Mouse (Mus musculus) thymus, postnatal 4 days (tissue): ENCODE measurements at regions not wholly inside any gene's neighbourhood (a gene's known extent, or its start where the extent isn't known, plus 50 kb on each side); places are given as distances from the start of the nearest gene placed in this dataset.

Source experiments
- DNase-seq: peaks from one replicate; pipeline ENCODE4 v3.0.0; 2021

GRCm38 (mm10) chr4:9218380-9218779 lies 979.5 kb upstream of the Car8 start:
- no peak for DNase-seq

GRCm38 (mm10) chr4:9208606-9209005 lies 969.8 kb upstream of the Car8 start:
- DNase-seq = no peak

- no peak for DNase-seq
These were observed 961.2 kb upstream of the Car8 start for GRCm38 (mm10) chr4:9200012-9200411.

GRCm38 (mm10) chr4:9196435-9196834 lies 957.6 kb upstream of the Car8 start:
- no peak for DNase-seq

- no peak for DNase-seq
These were observed 954.3 kb upstream of the Car8 start for GRCm38 (mm10) chr4:9193121-9193520.

- DNase-seq = no peak
These were observed 946.5 kb upstream of the Car8 start for GRCm38 (mm10) chr4:9185156-9185875.

GRCm38 (mm10) chr4:9184451-9185121 lies 945.7 kb upstream of the Car8 start:
- peak; percentile 47 for DNase-seq

GRCm38 (mm10) chr4:9174365-9174764 lies 935.5 kb upstream of the Car8 start:
- no peak for DNase-seq

GRCm38 (mm10) chr4:9162374-9162773 lies 923.5 kb upstream of the Car8 start:
- DNase-seq = no peak

GRCm38 (mm10) chr4:9161814-9162133 lies 922.9 kb upstream of the Car8 start:
- DNase-seq = no peak

- DNase-seq = no peak
These were observed 922.4 kb upstream of the Car8 start for GRCm38 (mm10) chr4:9161068-9161813.

- no peak for DNase-seq
These were observed 908.9 kb upstream of the Car8 start for GRCm38 (mm10) chr4:9147732-9148131.

DNA sequence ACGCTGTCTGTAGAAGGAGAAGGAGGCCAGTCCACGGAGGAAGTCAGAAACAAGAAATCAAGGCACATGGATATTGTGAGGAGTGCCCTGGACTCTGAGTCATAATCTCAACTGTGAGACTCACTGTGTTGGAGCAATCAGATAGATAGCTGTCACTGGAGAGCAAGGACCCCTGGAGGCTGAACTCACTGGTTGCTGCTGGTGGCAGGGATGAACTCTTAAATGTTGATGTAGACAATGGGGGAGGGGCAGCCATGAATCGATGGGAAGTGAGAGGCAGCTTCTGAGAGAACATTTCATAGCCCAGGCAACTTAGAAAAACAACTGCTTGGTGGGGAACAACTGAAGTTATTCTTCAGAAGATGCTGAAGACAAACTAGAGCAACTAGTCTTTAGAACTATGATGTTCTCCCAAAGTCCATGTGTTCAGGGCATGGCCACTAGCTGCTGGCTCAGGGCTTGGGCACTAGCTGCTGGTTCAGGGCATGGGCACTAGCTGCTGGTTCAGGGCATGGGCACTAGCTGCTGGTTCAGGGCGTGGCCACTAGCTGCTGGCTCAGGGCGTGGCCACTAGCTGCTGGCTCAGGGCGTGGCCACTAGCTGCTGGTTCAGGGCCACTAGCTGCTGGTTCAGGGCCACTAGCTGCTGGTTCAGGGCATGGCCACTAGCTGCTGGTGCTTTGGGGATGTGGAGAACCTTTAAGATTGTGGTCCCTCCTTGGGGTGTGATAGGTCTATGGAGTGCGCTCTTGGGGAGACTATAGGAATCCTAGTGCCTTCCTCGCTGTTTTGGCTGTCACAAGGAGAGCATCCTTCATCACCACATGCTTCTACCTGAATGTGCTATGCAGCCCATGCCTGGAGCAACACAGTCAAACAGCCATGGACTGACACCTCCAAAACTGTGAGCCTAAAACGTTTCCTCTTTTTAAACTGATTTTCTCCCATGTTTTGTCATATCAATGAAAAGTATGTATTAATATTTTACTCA lies 905.7 kb upstream of the Car8 start:
- no peak for DNase-seq

- DNase-seq = no peak
These were observed 904.2 kb upstream of the Car8 start for GRCm38 (mm10) chr4:9143087-9143486.

- no peak for DNase-seq
These were observed 903.3 kb upstream of the Car8 start for GRCm38 (mm10) chr4:9141946-9142683.

GRCm38 (mm10) chr4:9140691-9141090 lies 901.9 kb upstream of the Car8 start:
- DNase-seq = no peak

DNA sequence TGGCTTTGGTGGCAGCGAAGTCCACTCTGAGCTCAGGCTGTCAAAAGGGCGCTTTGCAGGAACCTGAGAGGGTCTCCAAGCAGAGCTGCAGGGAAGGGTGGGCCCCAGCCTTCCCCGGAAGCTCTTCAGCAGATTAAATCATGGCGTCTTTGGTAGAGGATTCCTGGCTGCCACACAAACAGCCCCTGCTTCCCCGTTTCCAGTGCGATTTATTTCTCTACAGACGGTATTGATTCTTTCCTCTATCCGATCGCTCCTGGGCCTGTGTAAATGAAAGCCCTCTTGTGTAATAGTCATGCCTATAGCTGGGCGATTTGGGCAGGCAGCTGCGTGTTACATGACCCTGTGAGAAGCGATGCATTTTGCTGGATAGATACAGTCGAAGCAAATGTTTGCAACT lies 897.8 kb upstream of the Car8 start:
- DNase-seq = no peak

- DNase-seq = peak; percentile 34
These were observed 897.3 kb upstream of the Car8 start for GRCm38 (mm10) chr4:9136188-9136569.

- DNase-seq = peak; percentile 98
These were observed 896.8 kb upstream of the Car8 start for GRCm38 (mm10) chr4:9135481-9136187.

DNA sequence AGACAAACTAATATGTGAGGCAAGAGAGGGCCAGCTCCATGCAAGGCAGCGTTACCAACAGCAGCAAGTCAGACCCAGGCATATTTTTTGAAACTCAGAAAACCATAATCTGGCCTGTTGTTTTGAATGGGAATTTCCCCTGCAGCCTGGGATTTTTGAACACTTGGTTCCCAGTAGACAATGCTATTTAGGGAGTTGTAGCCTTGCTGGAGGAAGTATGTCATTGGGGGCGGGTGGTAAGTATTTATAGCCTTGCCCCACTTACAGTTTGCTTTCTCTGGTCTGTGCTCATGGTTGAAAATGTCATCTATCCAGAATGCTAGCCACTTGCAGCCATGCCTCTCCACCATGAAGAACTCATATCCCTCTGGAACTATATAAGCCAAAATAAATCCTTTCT lies 894.9 kb upstream of the Car8 start:
- DNase-seq = no peak

DNA sequence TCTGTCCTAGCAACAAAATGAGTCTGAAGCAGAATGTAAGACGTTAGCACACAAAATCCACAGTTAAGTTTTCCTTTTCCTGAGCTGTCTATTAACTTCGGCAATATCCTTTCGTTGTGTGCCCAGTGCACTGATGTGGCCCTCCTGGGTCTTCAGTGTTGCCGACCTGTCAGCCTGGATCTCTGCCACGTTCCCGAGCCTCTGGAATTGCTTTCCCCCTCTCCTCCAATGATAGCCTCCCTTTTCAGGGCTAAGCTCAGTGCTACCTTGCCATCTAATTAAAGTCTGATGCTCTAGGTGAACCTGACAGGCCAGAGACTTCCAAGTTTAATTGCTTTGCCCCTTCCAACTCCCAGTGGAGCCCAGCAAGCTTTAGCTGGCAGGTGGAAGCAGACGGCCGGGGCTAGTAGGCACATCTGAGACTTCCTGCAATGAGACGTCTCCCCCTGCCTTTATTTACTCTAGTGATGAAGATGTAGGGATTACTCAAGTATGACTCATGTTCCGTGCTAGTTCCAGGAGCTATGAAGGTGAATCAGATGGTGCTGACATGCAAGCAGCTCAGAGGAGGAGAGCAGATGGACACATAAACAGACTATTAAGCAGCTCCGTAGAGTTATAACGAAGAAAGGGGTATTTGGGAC lies 894.3 kb upstream of the Car8 start:
- DNase-seq = no peak
